Mouse (Mus musculus) MEL-GATA-1-ER (cell line): ENCODE data around the gene Sept1.
"Not testable (repeated sequence)": the region's sequence is repeated elsewhere in the genome, so short reads cannot be mapped to it uniquely, and the experiment has no call there.

Experiments used
- DNase-seq: peaks from one replicate; pipeline ENCODE4 v3.0.0-alpha.2; 2012; ENCODE audit warnings: low read depth; ENCODE audit errors: extremely low read depth

Sept1 gene

GRCm38 (mm10) chr7:127253821-127254769, 21.2 kb upstream of the Sept1 start:
- no peak for DNase-seq

- DNase-seq, result no peak
Observed at GRCm38 (mm10) chr7:127253341-127253740, 20.4 kb upstream of the Sept1 start.

GRCm38 (mm10) chr7:127252414-127252813, 19.5 kb upstream of the Sept1 start:
- DNase-seq, result no peak

GRCm38 (mm10) chr7:127250511-127250910, 17.6 kb upstream of the Sept1 start:
- DNase-seq, result not testable (repeated sequence)

- DNase-seq, result no peak
Observed at GRCm38 (mm10) chr7:127244658-127245510, 12.0 kb upstream of the Sept1 start.

- DNase-seq, result peak; percentile 79
Observed at GRCm38 (mm10) chr7:127243870-127244657, 11.1 kb upstream of the Sept1 start, which contains the start of gene Zfp771. Gene Zfp771 (plus strand): TSS chr7:127244274.

- DNase-seq, result no peak
Observed at GRCm38 (mm10) chr7:127243361-127243867, 10.5 kb upstream of the Sept1 start.

- no peak for DNase-seq
Observed at GRCm38 (mm10) chr7:127234777-127235176, 1.8 kb upstream of the Sept1 start.

GRCm38 (mm10) chr7:127233765-127234164, 835 bp upstream of the Sept1 start:
- DNase-seq, result peak; percentile 47

GRCm38 (mm10) chr7:127233368-127233749, 429 bp upstream of the Sept1 start:
- no peak for DNase-seq

GRCm38 (mm10) chr7:127231826-127232621, 906 bp downstream of the Sept1 start:
- no peak for DNase-seq

GRCm38 (mm10) chr7:127231376-127231775, 1.6 kb downstream of the Sept1 start:
- no peak for DNase-seq

GRCm38 (mm10) chr7:127228615-127229303, 4.2 kb downstream of the Sept1 start:
- DNase-seq, result peak; percentile 89

- peak; percentile 62 for DNase-seq
Observed at GRCm38 (mm10) chr7:127225147-127225995, 7.6 kb downstream of the Sept1 start.

- DNase-seq, result no peak
Observed at GRCm38 (mm10) chr7:127224616-127225015, 8.3 kb downstream of the Sept1 start.

- DNase-seq, result no peak
Observed at GRCm38 (mm10) chr7:127223515-127224478, 9.1 kb downstream of the Sept1 start.

- no peak for DNase-seq
Observed at GRCm38 (mm10) chr7:127223106-127223505, 9.8 kb downstream of the Sept1 start.
